Mouse (Mus musculus) 3134 (cell line): Measurements from ENCODE around the gene Pik3ap1.

Experiments
- DNase-seq: peaks from one replicate; pipeline ENCODE4 v3.0.0-alpha.2; 2011; ENCODE audit warnings: low spot score; ENCODE audit not compliant: insufficient read length; ENCODE audit errors: extremely low read depth

The Pik3ap1 gene

DNA sequence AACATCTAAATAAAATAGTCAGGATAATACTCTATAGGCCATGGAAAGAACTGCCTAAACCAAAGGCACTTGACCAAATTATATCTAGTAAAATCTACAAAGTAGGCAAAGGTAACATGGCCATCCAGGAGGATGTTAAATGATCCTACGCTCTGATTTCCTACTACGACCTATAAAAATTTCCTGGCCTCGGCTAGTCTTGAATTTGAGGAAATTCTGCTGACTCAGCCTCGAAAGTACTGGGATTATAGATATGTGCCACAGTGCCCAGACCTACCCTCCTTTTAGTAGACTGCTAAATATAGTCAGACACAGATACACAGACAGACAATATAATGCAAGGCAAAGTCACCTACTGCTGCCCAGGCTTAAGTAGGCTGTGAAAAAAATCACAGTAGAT is 151.2 kb downstream of the Pik3ap1 start:
- DNase-seq: no peak
